Mouse (Mus musculus) midbrain, embryonic 15.5 days (tissue): ENCODE measurements around the gene Olfr827. TPM values are rescaled to one million over a fixed set of nuclear protein-coding genes. Genes with fewer than 3 reads are reported as not detected.

ENCODE experiments used
- polyA plus RNA-seq: library from polyadenylated mRNA; unstranded; fragments of >200 nt; fragmentation: Nextera tagmentation; extraction: Ambion mirVana; gene quantifications from 2 replicates; pipeline ENCODE4 v1.2.1, GENCODE M21; 2015

Gene Olfr827
- polyA plus RNA-seq, 1 experiment from 2014 or later, result not detected

Other genes with a start within 250 kb of the Olfr827 start
- gene Olfr819, start 247.1 kb downstream of the Olfr827 start, polyA plus RNA-seq, result not detected in 2 replicates
- gene Olfr247, start 238.3 kb downstream of the Olfr827 start, polyA plus RNA-seq, result not detected in 2 replicates
- gene Gm10310, start 229.3 kb downstream of the Olfr827 start, polyA plus RNA-seq, result not detected in 2 replicates
- gene Olfr820, start 201.8 kb downstream of the Olfr827 start, polyA plus RNA-seq, result not detected in 2 replicates
- not detected in 2 replicates for gene Olfr821, start 184.1 kb downstream of the Olfr827 start, polyA plus RNA-seq
- gene Olfr822, start 143.2 kb downstream of the Olfr827 start, polyA plus RNA-seq, result not detected in 2 replicates
- not detected in 2 replicates for gene Olfr823, start 99.0 kb downstream of the Olfr827 start, polyA plus RNA-seq
- not detected in 2 replicates for gene Olfr824, start 84.4 kb downstream of the Olfr827 start, polyA plus RNA-seq
- not detected in 2 replicates for gene Olfr825, start 47.6 kb downstream of the Olfr827 start, polyA plus RNA-seq
- not detected in 2 replicates for gene Olfr826, start 30.2 kb downstream of the Olfr827 start, polyA plus RNA-seq
- gene Neurod4, start 65.8 kb upstream of the Olfr827 start, polyA plus RNA-seq, result 1.9 and 2.8 TPM in 2 replicates
- 0.18 TPM in 1 of 2 replicates, not detected in the other for gene Tespa1, start 108.5 kb upstream of the Olfr827 start, polyA plus RNA-seq
- 0.03 and 0.05 TPM in 2 replicates for gene Vmn2r84, start 179.9 kb upstream of the Olfr827 start, polyA plus RNA-seq
- gene Vmn2r85, start 215.3 kb upstream of the Olfr827 start, polyA plus RNA-seq, result not detected in 2 replicates
- 0.04 and 0.06 TPM in 2 replicates for gene Vmn2r86, start 241.6 kb upstream of the Olfr827 start, polyA plus RNA-seq